Mouse (Mus musculus) forebrain, embryonic 13.5 days (tissue): Measurements from ENCODE around the gene Asb1. TPM values are rescaled to one million over a fixed set of nuclear protein-coding genes. Genes with fewer than 3 reads are reported as not detected.

Experiments
- ATAC-seq: fragments of 200-750 bp; cut with Nextera tagmentation; 2 replicates; pipeline ENCODE4 v1.8.0; 2017
- H3K27ac ChIP-seq: fragments of 300-500 bp; sonication (generic); 2 replicates; pipeline ENCODE4 v1.5.1; 2015; ENCODE audit warnings: inconsistent platforms, mild to moderate bottlenecking, moderate library complexity
- H3K27me3 ChIP-seq: fragments of 300-500 bp; sonication (generic); 2 replicates; pipeline ENCODE4 v1.6.1; 2015; ENCODE audit warnings: mild to moderate bottlenecking, inconsistent platforms
- H3K36me3 ChIP-seq: fragments of 300-500 bp; sonication (generic); 2 replicates; pipeline ENCODE4 v1.6.1; 2015; ENCODE audit warnings: mild to moderate bottlenecking, inconsistent platforms; ENCODE audit not compliant: poor library complexity, severe bottlenecking
- H3K4me1 ChIP-seq: fragments of 300-500 bp; sonication (generic); 2 replicates; pipeline ENCODE4 v1.6.1; 2015; ENCODE audit warnings: inconsistent platforms
- H3K4me2 ChIP-seq: fragments of 300-500 bp; sonication (generic); 2 replicates; pipeline ENCODE4 v1.6.1; 2015; ENCODE audit warnings: inconsistent platforms, mild to moderate bottlenecking, moderate library complexity
- H3K4me3 ChIP-seq: fragments of 300-500 bp; sonication (generic); 2 replicates; pipeline ENCODE4 v1.5.1; 2015; ENCODE audit warnings: mild to moderate bottlenecking, inconsistent platforms
- H3K9ac ChIP-seq: fragments of 300-500 bp; sonication (generic); 2 replicates; pipeline ENCODE4 v1.6.1; 2015; ENCODE audit warnings: mild to moderate bottlenecking, inconsistent platforms
- H3K9me3 ChIP-seq: fragments of 300-500 bp; sonication (generic); replicated peaks from 2 replicates; pipeline ENCODE4 v1.6.1; 2016; ENCODE audit warnings: inconsistent platforms
- WGBS: fragments of 180-500 bp; shearing (Covaris S2); methylation state at CpG from one replicate; pipeline ENCODE4 v1.1.7; 2015; 5-methylcytosine and 5-hydroxymethylcytosine counted together
- polyA plus RNA-seq: library from polyadenylated mRNA; unstranded; fragments of >200 nt; fragmentation: Nextera tagmentation; extraction: Ambion mirVana; gene quantifications from 2 replicates; pipeline ENCODE4 v1.2.1, GENCODE M21; 2015

The Asb1 gene
- polyA plus RNA-seq, 1 experiment from 2014 or later, result 11.0 TPM

- Histone ChIP-seq H3K4me1 (no peaks in the 10 kb centered on the region), H3K27ac (no peak overlapping the region), H3K27me3 (no peaks in the 10 kb centered on the region), H3K4me2 (no peak overlapping the region), H3K4me3 (no peak overlapping the region), H3K36me3 (no peaks in the 10 kb centered on the region), H3K9me3 (no peaks in the 10 kb centered on the region), H3K9ac (no peak overlapping the region)
- WGBS, result 84% methylated on average over 17 of the region's 17 CpGs
- no peak for ATAC-seq
Measured at GRCm38 (mm10) chr1:91584969-91585835, 44.9 kb downstream of the Asb1 start.

GRCm38 (mm10) chr1:91589738-91590137, 49.4 kb downstream of the Asb1 start:
- no peak overlapping the region for H3K4me2 ChIP-seq
- H3K4me3 ChIP-seq, result no peak overlapping the region
- H3K9me3 ChIP-seq, result no peaks in the 10 kb centered on the region
- ATAC-seq, result no peak
- no peaks in the 10 kb centered on the region for H3K36me3 ChIP-seq
- no peak overlapping the region for H3K9ac ChIP-seq
- 78% methylated on average over 6 of the region's 6 CpGs for WGBS
- H3K27me3 ChIP-seq, result no peaks in the 10 kb centered on the region
- H3K4me1 ChIP-seq, result no peaks in the 10 kb centered on the region
- H3K27ac ChIP-seq, result no peak overlapping the region

GRCm38 (mm10) chr1:91595521-91596020, 55.2 kb downstream of the Asb1 start:
- Histone ChIP-seq H3K9me3 (no peaks in the 10 kb centered on the region), H3K4me2 (no peak overlapping the region), H3K36me3 (no peaks in the 10 kb centered on the region), H3K27ac (no peak overlapping the region), H3K9ac (no peak overlapping the region), H3K27me3 (no peaks in the 10 kb centered on the region), H3K4me1 (peaks cover under 1% of the 10 kb centered on the region), H3K4me3 (no peak overlapping the region)
- ATAC-seq, result no peak
- 87% methylated on average over 9 of the region's 9 CpGs for WGBS

- Histone ChIP-seq H3K9ac (no peak overlapping the region), H3K4me3 (no peak overlapping the region), H3K27ac (no peak overlapping the region), H3K4me2 (no peak overlapping the region), H3K27me3 (no peaks in the 10 kb centered on the region), H3K4me1 (peaks cover 10% of the 10 kb centered on the region), H3K9me3 (no peaks in the 10 kb centered on the region), H3K36me3 (no peaks in the 10 kb centered on the region)
- no peak for ATAC-seq
- WGBS, result 95% methylated on average over 5 of the region's 5 CpGs
Measured at GRCm38 (mm10) chr1:91597611-91598010, 57.3 kb downstream of the Asb1 start.

GRCm38 (mm10) chr1:91600671-91601361, 60.5 kb downstream of the Asb1 start:
- peak; percentile 92 for ATAC-seq
- H3K27me3 ChIP-seq, result no peaks in the 10 kb centered on the region
- 35% methylated on average over 9 of the region's 9 CpGs for WGBS
- no peaks in the 10 kb centered on the region for H3K36me3 ChIP-seq
- peak overlapping the region; percentile 21; the same call in 1 of the 2 replicates for H3K9ac ChIP-seq
- no peak overlapping the region for H3K4me2 ChIP-seq
- peaks cover 14% of the 10 kb centered on the region for H3K4me1 ChIP-seq
- no peaks in the 10 kb centered on the region for H3K9me3 ChIP-seq
- H3K27ac ChIP-seq, result peak overlapping the region; percentile 46; the same call in 1 of the 2 replicates
- no peak overlapping the region for H3K4me3 ChIP-seq

GRCm38 (mm10) chr1:91601362-91602096, 61.2 kb downstream of the Asb1 start:
- Histone ChIP-seq H3K9ac (no peak overlapping the region), H3K4me3 (no peak overlapping the region), H3K27ac (no peak overlapping the region), H3K36me3 (no peaks in the 10 kb centered on the region), H3K4me1 (peaks cover 15% of the 10 kb centered on the region), H3K4me2 (no peak overlapping the region), H3K27me3 (no peaks in the 10 kb centered on the region), H3K9me3 (no peaks in the 10 kb centered on the region)
- ATAC-seq, result no peak
- 85% methylated on average over 2 of the region's 2 CpGs for WGBS

- WGBS, result 72% methylated on average over 14 of the region's 14 CpGs
- H3K27me3 ChIP-seq, result no peaks in the 10 kb centered on the region
- H3K9me3 ChIP-seq, result no peaks in the 10 kb centered on the region
- H3K4me3 ChIP-seq, result no peak overlapping the region
- H3K4me2 ChIP-seq, result no peak overlapping the region
- H3K36me3 ChIP-seq, result no peaks in the 10 kb centered on the region
- H3K4me1 ChIP-seq, result peaks cover 14% of the 10 kb centered on the region
- ATAC-seq, result no peak
- no peak overlapping the region for H3K27ac ChIP-seq
- H3K9ac ChIP-seq, result no peak overlapping the region
Measured at GRCm38 (mm10) chr1:91605632-91606031, 65.3 kb downstream of the Asb1 start.

- no peak overlapping the region for H3K27ac ChIP-seq
- no peaks in the 10 kb centered on the region for H3K36me3 ChIP-seq
- no peak for ATAC-seq
- no peak overlapping the region for H3K4me2 ChIP-seq
- no peak overlapping the region for H3K9ac ChIP-seq
- 0 out of 2 replicates have a peak, but pooled peaks cover 5% of the 10 kb centered on the region for H3K4me1 ChIP-seq
- H3K27me3 ChIP-seq, result no peaks in the 10 kb centered on the region
- H3K4me3 ChIP-seq, result no peak overlapping the region
- 95% methylated on average over 7 of the region's 7 CpGs for WGBS
- no peaks in the 10 kb centered on the region for H3K9me3 ChIP-seq
Measured at GRCm38 (mm10) chr1:91606701-91607100, 66.4 kb downstream of the Asb1 start.

GRCm38 (mm10) chr1:91607141-91607540, 66.8 kb downstream of the Asb1 start:
- H3K9ac ChIP-seq, result no peak overlapping the region
- WGBS, result 82% methylated on average over 6 of the region's 6 CpGs
- no peak overlapping the region for H3K4me2 ChIP-seq
- H3K27ac ChIP-seq, result no peak overlapping the region
- H3K36me3 ChIP-seq, result no peaks in the 10 kb centered on the region
- ATAC-seq, result no peak
- H3K27me3 ChIP-seq, result no peaks in the 10 kb centered on the region
- H3K9me3 ChIP-seq, result no peaks in the 10 kb centered on the region
- H3K4me3 ChIP-seq, result no peak overlapping the region
- 0 out of 2 replicates have a peak, but pooled peaks cover 5% of the 10 kb centered on the region for H3K4me1 ChIP-seq
